Mouse (Mus musculus) forebrain, embryonic 15.5 days (tissue): ENCODE measurements around the gene Pten. TPM values are rescaled to one million over a fixed set of nuclear protein-coding genes. Genes with fewer than 3 reads are reported as not detected.

Source experiments
- ATAC-seq: fragments of 200-750 bp; cut with Nextera tagmentation; replicated peaks from 2 replicates; pipeline ENCODE4 v1.8.0; 2017; ENCODE audit warnings: mild to moderate bottlenecking, moderate TSS enrichment, moderate library complexity
- H3K27ac ChIP-seq: fragments of 300-500 bp; sonication (generic); replicated peaks from 2 replicates; pipeline ENCODE4 v1.5.1; 2015; ENCODE audit warnings: mild to moderate bottlenecking, inconsistent platforms
- H3K27me3 ChIP-seq: fragments of 300-500 bp; sonication (generic); 2 replicates; pipeline ENCODE4 v1.6.1; 2015; ENCODE audit warnings: inconsistent platforms
- H3K36me3 ChIP-seq: fragments of 300-500 bp; sonication (generic); 2 replicates; pipeline ENCODE4 v1.6.1; 2015; ENCODE audit warnings: mild to moderate bottlenecking, inconsistent platforms
- H3K4me1 ChIP-seq: fragments of 300-500 bp; sonication (generic); 2 replicates; pipeline ENCODE4 v1.6.1; 2015; ENCODE audit warnings: inconsistent platforms
- H3K4me2 ChIP-seq: fragments of 300-500 bp; sonication (generic); replicated peaks from 2 replicates; pipeline ENCODE4 v1.6.1; 2015; ENCODE audit warnings: mild to moderate bottlenecking, inconsistent platforms
- H3K4me3 ChIP-seq: fragments of 300-500 bp; sonication (generic); 2 replicates; pipeline ENCODE4 v1.5.1; 2015; ENCODE audit warnings: mild to moderate bottlenecking, inconsistent platforms
- H3K9ac ChIP-seq: fragments of 300-500 bp; sonication (generic); replicated peaks from 2 replicates; pipeline ENCODE4 v1.6.1; 2015; ENCODE audit warnings: mild to moderate bottlenecking, inconsistent platforms
- H3K9me3 ChIP-seq: fragments of 300-500 bp; sonication (generic); 2 replicates; pipeline ENCODE4 v1.6.1; 2016; ENCODE audit warnings: inconsistent platforms
- WGBS: fragments of 180-500 bp; shearing (Covaris S2); methylation state at CpG from one replicate; pipeline ENCODE4 v1.1.7; 2015; ENCODE audit warnings: mixed read lengths; 5-methylcytosine and 5-hydroxymethylcytosine counted together
- polyA plus RNA-seq: library from polyadenylated mRNA; unstranded; fragments of >200 nt; fragmentation: Nextera tagmentation; extraction: Ambion mirVana; gene quantifications from 2 replicates; pipeline ENCODE4 v1.2.1, GENCODE M21; 2015

Pten gene
- polyA plus RNA-seq, 1 experiment from 2014 or later: 12.2 TPM

DNA sequence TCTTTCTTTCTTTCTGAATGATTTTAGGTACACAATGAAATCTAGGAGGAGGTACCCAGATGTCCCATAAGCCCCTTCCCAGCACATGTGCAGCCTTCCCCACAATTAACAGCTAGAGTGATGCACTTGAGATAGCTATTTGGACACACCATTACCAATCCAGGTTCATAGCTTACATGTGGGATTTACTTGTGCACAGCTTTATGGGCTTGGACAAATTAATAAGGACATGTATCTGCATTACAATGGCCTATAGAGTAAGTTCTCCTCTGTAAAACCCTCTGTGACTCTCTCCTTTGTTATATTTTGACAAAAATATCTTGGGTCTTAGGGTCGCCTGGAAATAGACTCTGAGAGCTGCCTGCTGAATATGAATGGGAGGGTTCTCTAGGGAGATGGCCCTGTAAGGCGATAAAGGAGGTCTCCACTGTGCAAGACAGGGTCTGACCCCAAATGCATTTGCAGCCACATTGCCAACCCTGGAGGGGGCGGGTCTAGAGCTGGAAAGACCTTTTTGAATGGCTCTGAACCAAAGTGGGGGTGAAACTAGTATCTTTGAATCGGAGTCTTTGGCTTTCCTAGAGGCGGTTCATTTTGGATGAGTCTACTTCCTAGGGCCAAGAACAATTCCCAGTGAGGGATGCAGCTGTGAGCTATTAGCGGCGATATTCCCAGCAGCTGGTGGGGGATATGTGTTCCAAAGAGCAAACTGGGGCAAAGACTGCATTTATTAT lies 116.8 kb downstream of the Pten start:
- Histone ChIP-seq H3K9ac (no peak overlapping the region), H3K4me2 (no peak overlapping the region), H3K27me3 (no peaks in the 10 kb centered on the region), H3K9me3 (no peaks in the 10 kb centered on the region), H3K4me3 (no peak overlapping the region), H3K4me1 (no peaks in the 10 kb centered on the region), H3K36me3 (no peaks in the 10 kb centered on the region), H3K27ac (peak overlapping the region; percentile 54; the same call in 1 of the 2 replicates)
- peak; percentile 80 for ATAC-seq
- 33% methylated on average over 7 of the region's 7 CpGs for WGBS

Other genes with a start within 250 kb of the Pten start
- 0.72 and 0.74 TPM in 2 replicates for gene Papss2, start 161.7 kb upstream of the Pten start, polyA plus RNA-seq
- gene Atad1, start 17.7 kb upstream of the Pten start, polyA plus RNA-seq: 113 and 120 TPM in 2 replicates